Mouse (Mus musculus) mouse embryonic stem cell (cell line): ENCODE data around the gene Klhl30.

ENCODE experiments used
- in situ Hi-C, 2 experiments: fragments of 300-500 bp; cut with MboI; formaldehyde crosslinking; loops; 1 replicate in 1 of 2; 3 replicates in 1 of 2; pipeline ENCODE4 v1.14.3; 2019 to 2020; ENCODE audit warnings: low sequenced_read_pairs in 2 of 2, low pct_unique_long_range_greater_than_20kb in 1 of 2, mixed read lengths in 1 of 2; ENCODE audit not compliant: unreplicated experiment in 1 of 2

Gene Klhl30

DNA sequence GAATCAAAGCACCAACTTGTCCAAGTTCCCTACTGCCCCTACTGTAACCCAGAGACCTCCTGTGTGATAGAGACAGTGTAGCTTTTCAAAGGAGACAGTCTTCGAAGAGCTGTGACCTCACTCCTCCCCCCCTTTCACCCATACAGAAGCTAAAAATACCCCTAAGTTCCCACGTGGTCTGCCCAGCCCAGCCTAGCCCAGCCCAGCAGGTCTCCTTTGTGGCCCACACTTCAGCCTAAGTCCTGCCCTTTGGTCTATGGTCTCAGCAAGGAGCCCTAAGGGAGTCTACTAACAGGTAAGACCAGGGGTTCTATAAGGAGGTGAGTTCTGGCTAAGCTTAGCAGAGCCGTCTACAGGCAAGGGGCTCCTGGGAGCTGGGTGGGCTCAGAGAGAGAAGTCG lies at the start of gene Klhl30:
Gene Klhl30 (plus strand): TSS at position 176 of the 400 bp plus-strand sequence.
- in situ Hi-C loops = no loop called here

GRCm38 (mm10) chr1:91301206-91301920 lies 49.5 kb upstream of the Klhl30 start:
- in situ Hi-C loops = no loop called here

DNA sequence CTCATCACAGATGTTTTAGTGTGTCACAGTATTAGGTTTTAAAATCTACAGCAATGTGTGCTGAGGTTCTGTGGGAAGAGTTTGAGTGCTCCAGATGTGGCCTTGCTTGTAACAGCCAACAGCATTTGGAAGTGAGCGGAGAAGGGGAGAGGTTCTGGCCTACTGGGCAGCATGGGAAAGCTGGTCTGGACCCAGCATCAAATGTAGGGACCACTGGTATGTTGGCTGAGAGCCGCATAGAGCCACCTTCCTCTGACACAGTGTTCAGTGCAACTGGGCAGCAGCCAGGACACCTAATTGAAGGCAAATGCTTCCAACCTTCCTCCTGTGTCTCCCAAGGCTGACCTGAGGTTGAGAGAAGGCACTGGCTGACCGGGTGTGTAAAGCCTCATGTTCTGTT lies 48.8 kb upstream of the Klhl30 start:
- in situ Hi-C loops = no loop called here

- in situ Hi-C loops = no loop called here
These were observed 46.2 kb upstream of the Klhl30 start for GRCm38 (mm10) chr1:91304621-91305020.

GRCm38 (mm10) chr1:91309366-91310085 lies 41.3 kb upstream of the Klhl30 start:
- in situ Hi-C loops = no loop called here

DNA sequence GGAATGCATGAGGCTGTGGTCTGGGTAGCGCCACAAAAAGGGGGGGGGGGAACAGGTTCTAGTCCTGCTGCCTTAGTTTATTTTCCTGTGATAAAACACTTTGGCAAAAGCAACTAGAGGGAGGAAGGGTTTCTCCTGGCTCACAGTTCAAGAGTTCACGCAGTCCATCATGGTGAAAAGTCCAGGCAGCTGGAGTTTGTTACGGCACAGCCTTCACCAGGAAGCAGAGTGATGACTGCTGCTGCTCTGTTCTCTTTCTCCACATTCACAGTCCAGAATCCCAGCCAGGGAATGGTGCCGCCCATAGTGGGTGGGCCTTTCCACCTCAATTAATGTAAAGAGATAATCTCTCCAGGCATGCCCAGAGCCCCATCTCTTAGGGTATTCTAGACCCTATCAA lies 38.5 kb upstream of the Klhl30 start:
- in situ Hi-C loops = no loop called here

DNA sequence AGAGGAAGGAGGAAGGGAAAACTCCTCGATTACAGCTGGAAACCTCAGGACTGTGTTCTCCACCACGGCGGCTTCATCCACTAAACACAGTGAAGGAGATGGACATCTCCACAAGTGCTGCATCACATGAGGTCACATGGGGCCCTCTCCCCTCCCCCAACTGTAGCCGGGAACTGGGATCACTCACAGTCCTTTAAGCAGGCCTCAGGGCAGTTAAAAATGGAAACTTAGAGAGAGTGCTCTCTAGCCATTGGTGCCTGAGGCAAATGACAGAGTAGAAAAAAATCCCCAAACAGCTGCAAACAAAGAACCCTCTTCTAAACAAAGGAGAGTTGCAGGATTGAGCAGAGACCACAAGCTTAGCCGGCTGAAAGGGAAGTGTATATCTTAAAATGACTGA lies 37.6 kb upstream of the Klhl30 start:
- in situ Hi-C loops = no loop called here

DNA sequence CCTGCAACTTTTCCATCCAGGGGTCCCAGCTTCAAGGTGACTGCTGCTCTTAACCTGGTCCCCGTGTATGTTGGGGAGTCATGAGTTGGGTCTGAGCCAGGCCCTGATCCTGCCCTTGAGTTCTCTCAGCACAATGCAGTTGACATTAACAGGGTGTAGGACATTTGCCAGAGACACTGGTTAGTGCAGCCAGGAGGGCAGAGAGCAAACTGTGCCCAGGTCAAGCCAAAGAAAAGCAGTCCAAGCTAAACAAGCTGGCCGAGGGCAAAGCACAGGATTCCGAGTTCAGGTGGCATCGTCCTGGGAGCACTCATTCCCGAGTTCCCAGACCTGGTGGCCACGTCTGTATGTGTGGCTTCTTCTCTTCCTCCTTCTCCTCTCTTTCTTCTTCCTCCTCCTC lies 33.2 kb upstream of the Klhl30 start:
- in situ Hi-C loops = no loop called here

DNA sequence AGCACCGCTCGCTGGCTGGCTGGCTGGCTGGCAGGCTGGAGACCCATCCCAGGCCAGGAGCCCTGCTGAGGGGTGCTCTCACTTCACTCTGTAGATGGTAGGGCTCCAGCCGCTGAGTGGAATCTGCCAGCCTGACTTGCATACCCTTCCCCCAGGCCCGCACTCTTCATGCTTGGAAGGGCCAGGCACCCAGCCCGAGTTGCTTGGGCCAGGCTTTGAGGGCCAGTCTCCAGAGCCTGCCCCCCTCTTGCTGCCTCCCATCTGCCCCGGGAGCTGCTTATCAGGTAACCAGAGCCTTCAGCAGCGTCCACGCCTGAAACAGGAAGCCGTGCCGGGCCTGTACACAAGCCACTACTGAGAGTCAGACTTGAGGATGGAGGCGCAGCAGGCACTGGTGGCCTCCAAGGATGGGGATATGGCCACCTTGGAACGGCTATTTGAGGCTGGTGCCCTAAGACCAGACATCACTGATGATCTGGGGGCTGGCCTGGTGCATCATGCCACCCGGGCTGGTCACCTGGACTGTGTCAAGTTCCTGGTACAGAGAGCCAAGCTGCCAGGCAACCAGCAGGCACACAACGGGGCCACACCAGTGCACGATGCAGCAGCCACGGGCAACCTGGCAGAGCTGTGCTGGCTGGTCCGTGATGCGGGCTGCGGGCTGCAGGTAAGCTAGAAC lies 28.9 kb upstream of the Klhl30 start, which contains the start of gene Espnl:
Gene Espnl (plus strand): TSS at position 316 of the 679 bp plus-strand sequence.
- in situ Hi-C loops = no loop called here

- in situ Hi-C loops = no loop called here
These were observed 26.2 kb upstream of the Klhl30 start for GRCm38 (mm10) chr1:91324646-91325045.

- in situ Hi-C loops = no loop called here
These were observed 25.3 kb upstream of the Klhl30 start for GRCm38 (mm10) chr1:91325488-91326042.

DNA sequence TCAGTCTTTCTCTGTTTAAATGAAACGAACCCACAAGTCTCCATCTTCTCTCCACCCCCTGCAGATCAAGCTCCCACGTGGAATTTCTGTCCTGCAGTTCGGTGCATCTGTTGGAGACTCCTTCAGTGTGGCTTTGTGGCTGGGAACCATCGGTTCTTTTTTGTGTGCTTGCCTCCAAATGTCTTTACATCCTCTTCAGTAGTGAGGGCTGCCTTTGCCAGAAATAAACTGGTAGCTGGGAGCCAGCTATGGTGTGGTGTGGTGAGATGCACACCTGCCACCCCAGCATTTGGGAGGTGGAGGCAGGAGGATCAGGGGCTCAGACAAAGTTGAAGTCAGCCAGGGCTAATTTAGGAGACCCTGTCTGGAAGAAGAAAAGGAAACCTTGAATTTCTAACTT lies 18.7 kb upstream of the Klhl30 start:
- in situ Hi-C loops = no loop called here

- in situ Hi-C loops = no loop called here
These were observed 17.2 kb upstream of the Klhl30 start for GRCm38 (mm10) chr1:91333582-91333981.

DNA sequence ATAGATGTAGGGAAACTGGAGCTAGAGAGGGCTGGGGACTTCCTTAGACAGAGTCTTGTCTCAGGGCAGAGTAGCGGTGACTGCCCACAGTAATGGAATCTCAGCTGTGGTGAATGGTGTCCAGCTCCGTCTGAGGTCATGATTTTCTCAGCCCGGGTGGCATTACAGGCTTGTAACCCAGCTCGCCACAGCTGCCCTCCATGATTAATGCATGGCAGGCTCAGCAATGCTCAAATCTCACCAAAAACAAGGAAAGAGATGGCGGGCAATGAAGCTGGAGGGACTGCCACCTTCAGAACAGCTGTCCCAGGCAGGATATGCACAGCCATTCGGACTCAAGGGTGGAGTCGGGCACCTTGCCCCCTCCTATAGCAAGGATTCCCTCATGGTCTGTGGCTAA lies 13.5 kb upstream of the Klhl30 start:
- in situ Hi-C loops = no loop called here

DNA sequence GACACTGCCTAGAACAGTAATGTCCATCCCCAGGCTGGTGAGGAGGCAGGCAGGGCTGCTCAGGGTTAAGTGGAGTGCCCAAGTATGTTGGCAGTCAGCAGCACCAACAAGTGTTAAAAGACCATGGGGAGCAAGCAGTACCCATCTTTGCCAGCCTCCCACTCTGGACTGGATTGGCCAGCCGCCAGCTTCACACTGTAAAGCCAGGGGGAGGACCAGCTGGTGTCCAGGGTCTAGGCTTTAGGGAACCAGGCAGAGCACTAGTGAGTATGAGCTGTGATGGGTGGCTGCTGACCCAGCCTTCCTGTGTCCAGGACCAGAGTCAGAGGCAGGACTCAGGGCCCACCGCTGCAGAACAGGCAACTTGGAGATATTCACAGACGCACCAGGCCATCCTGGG lies 6.8 kb upstream of the Klhl30 start:
- in situ Hi-C loops = no loop called here

DNA sequence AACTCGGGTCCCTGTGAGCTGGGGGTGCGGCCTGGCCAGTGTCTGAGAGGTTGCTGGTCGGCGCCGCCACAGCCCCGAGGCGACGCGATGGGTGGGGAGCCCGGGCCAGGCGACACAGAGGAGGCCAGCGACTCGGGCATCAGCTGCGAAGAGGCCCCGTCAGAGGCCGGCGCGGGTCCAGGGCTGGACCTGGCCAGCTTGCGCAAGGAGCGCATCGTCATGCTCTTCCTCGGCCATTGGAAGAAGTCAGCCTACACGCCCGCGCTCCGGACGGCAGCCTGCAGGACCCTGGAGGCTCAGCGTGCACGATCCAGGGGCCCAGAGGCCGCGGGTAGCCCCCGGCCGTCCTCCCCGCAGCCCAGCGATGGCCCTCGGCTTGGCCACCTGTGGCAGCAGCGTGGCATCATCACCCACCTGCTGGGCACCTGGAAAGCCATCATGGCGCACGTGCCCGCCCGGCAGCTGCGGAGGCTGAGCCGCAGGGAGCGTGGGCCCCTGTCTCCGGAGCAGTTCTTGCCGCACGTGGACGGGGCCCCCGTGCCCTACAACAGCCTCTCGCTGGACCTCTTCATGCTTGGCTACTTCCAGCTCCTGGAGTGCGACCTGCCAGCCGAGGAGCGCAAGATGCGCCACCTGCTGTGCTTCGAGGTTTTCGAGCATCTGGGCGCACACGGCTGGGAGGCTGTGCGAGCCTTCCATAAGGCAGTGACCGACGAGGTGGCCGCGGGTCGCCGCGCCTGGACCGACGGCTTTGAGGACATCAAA lies 5.7 kb upstream of the Klhl30 start:
- in situ Hi-C loops = no loop called here

DNA sequence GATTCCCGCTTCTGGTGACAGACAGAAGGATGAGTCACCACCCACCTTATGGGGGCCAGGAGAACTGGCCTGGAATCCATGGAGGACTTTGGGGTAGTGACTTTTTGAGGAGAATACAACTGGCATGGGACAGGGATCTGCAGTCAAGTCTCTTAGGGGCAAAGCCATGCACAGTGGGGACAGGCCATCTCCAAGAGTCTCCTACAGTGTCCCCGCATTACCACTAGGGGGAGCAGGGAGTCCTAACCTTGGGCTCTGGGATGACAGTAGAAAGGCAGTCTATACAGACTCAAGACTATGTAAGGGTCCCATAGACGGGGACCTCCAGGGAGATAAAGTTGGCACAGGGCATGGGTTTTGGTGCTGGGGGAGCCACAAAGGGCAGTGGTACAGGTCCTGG lies 3.9 kb upstream of the Klhl30 start:
- in situ Hi-C loops = no loop called here

- in situ Hi-C loops = no loop called here
These were observed 433 bp downstream of the Klhl30 start for GRCm38 (mm10) chr1:91351249-91351648.

- in situ Hi-C loops = no loop called here
These were observed 1.5 kb downstream of the Klhl30 start for GRCm38 (mm10) chr1:91352277-91352676.
